Mouse (Mus musculus) C2C12 (cell line): ENCODE measurements around the gene Trim25. TPM values are rescaled to one million over a fixed set of nuclear protein-coding genes. Genes with fewer than 3 reads are reported as not detected.

Experiments used
- H3K27me3 ChIP-seq: one replicate; pipeline ENCODE4 v1.6.1; 2011; ENCODE audit not compliant: control insufficient read depth, insufficient read depth, insufficient read length
- H3K36me3 ChIP-seq: one replicate; pipeline ENCODE4 v1.6.1; 2011; ENCODE audit not compliant: control insufficient read depth, insufficient read depth
- H3K4me3 ChIP-seq: one replicate; pipeline ENCODE4 v1.5.1; 2011; ENCODE audit warnings: mild to moderate bottlenecking, control low read depth; ENCODE audit not compliant: poor library complexity, insufficient read depth, severe bottlenecking
- H3K79me2 ChIP-seq: one replicate; pipeline ENCODE4 v1.6.1; 2011; ENCODE audit not compliant: control insufficient read depth, insufficient read depth
- H3K79me3 ChIP-seq: one replicate; pipeline ENCODE4 v1.6.1; 2011; ENCODE audit warnings: low read depth, control low read depth
- H3ac ChIP-seq: one replicate; pipeline ENCODE3; 2011; ENCODE audit warnings: low read depth; ENCODE audit not compliant: control insufficient read depth, insufficient read length
- CEBPB ChIP-seq: IDR thresholded peaks from one replicate; pipeline ENCODE4 v1.6.1; 2011; ENCODE audit warnings: low read depth, mild to moderate bottlenecking, control low read depth, moderate library complexity
- CTCF ChIP-seq: IDR thresholded peaks from one replicate; pipeline ENCODE4 v1.5.1; 2011; ENCODE audit not compliant: control insufficient read depth, insufficient read depth, insufficient read length
- FOSL1 ChIP-seq: IDR thresholded peaks from one replicate; pipeline ENCODE4 v1.8.0; 2011; ENCODE audit warnings: mild to moderate bottlenecking, low read length; ENCODE audit not compliant: poor library complexity, insufficient read depth, severe bottlenecking
- MAX ChIP-seq: IDR thresholded peaks from one replicate; pipeline ENCODE4 v1.6.1; 2011; ENCODE audit warnings: mild to moderate bottlenecking, control low read depth
- MYOD1 ChIP-seq: IDR thresholded peaks from one replicate; pipeline ENCODE4 v1.6.1; 2011; ENCODE audit warnings: low read depth; ENCODE audit not compliant: control insufficient read depth, insufficient read length
- MYOG ChIP-seq: IDR thresholded peaks from one replicate; pipeline ENCODE4 v1.6.1; 2011; ENCODE audit not compliant: control insufficient read depth, insufficient read length; ENCODE audit errors: extremely low read depth
- USF1 ChIP-seq: IDR thresholded peaks from one replicate; pipeline ENCODE4 v1.6.1; 2011; ENCODE audit warnings: low read depth, mild to moderate bottlenecking, control low read depth, moderate library complexity
- polyA plus RNA-seq: library from polyadenylated mRNA; unstranded; fragments of >200 nt; fragmentation: generic; extraction: Trizol; gene quantifications from one replicate; pipeline ENCODE4 v1.2.1, GENCODE M21; 2012; ENCODE audit warnings: missing spikeins

Gene Trim25
- polyA plus RNA-seq, 1 experiment: 7.7 TPM

DNA sequence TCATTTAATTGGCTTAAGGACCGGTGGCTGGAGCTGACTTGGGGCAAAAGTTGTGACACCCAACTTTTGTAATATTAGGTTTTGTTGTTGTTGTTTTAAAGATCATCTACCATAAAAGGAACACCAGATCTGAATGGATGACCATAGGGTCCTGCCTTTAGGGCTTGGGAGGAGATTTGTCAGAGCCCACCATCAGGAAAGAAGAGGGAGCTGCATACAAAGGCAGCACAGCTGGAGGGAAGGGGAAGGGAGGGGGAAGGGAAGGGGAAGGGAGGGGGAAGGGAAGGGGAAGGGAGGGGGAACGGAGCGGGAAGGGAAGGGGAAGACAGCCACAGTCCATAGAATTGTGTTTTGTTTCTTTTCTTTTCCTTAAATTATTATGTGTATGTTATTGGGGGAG, 770 bp upstream of the Trim25 start:
- H3K4me3 ChIP-seq: no peak overlapping the region
- no peaks in the 10 kb centered on the region for H3K27me3 ChIP-seq
- H3ac ChIP-seq: no peak overlapping the region
- peaks cover 39% of the 10 kb centered on the region for H3K79me2 ChIP-seq
- no peak for TF ChIP-seq CEBPB
- no peak for TF ChIP-seq MYOG
- no peak for TF ChIP-seq MAX
- no peak for TF ChIP-seq USF1
- no peaks in the 10 kb centered on the region for H3K36me3 ChIP-seq
- H3K79me3 ChIP-seq: peaks cover 14% of the 10 kb centered on the region

- Histone ChIP-seq H3K79me3 (peaks cover 18% of the 10 kb centered on the region), H3K4me3 (peak overlapping the region; percentile 43), H3K36me3 (no peaks in the 10 kb centered on the region), H3K27me3 (no peaks in the 10 kb centered on the region), H3ac (peak overlapping the region; percentile 33), H3K79me2 (peaks cover 39% of the 10 kb centered on the region)
- TF ChIP-seq MAX: no peak
- TF ChIP-seq CTCF: no peak
- TF ChIP-seq USF1: no peak
- no peak for TF ChIP-seq CEBPB
- no peak for TF ChIP-seq FOSL1
- no peak for TF ChIP-seq MYOD1
- no peak for TF ChIP-seq MYOG
Measured at GRCm38 (mm10) chr11:88999723-89000526, 749 bp downstream of the Trim25 start.

DNA sequence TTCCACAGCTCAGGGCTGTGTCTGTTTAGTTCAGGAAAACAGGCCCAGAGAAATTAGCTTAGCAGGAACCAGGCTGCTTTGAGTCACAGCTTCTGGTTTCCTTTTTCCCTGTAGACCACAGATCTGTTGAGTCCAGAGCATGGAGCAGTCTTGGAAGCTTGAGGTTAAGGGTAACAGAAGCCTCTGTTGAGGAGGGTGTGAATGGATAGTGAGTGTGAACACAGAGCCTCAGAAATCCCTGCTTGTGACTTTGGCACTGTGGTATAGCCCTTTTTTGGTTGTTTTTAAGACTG, 1.3 kb downstream of the Trim25 start:
- peak overlapping the region; percentile 33 for H3ac ChIP-seq
- H3K4me3 ChIP-seq: peak overlapping the region; percentile 43
- H3K36me3 ChIP-seq: no peaks in the 10 kb centered on the region
- H3K79me3 ChIP-seq: peaks cover 18% of the 10 kb centered on the region
- H3K27me3 ChIP-seq: no peaks in the 10 kb centered on the region
- H3K79me2 ChIP-seq: peaks cover 39% of the 10 kb centered on the region
- TF ChIP-seq MAX (no peak), MYOD1 (no peak), CTCF (no peak), USF1 (no peak), FOSL1 (no peak), MYOG (no peak), CEBPB (no peak)

DNA sequence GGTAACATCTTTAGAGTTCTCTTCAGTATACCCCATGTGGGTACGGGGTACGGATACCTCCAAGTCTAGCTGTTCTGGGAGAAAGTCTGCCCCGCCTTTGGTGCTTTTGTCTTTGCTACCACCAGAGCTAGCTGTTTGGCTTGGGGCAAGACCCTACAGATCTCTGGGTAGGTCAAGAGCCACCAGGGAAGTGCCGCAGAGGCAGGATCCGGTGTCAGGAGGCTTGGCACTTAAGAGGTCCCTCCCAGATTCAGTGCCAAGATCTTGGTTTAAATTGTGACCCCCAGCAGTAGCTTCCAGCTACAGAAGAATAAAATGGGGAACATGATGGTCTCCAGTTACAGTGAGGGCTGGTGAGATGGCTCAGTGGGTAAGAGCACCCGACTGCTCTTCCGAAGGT, 2.4 kb downstream of the Trim25 start:
- H3K4me3 ChIP-seq: no peak overlapping the region
- no peak overlapping the region for H3ac ChIP-seq
- peaks cover 39% of the 10 kb centered on the region for H3K79me2 ChIP-seq
- no peaks in the 10 kb centered on the region for H3K36me3 ChIP-seq
- TF ChIP-seq CEBPB: no peak
- H3K27me3 ChIP-seq: no peaks in the 10 kb centered on the region
- H3K79me3 ChIP-seq: peaks cover 18% of the 10 kb centered on the region

- Histone ChIP-seq H3K79me2 (peaks cover 39% of the 10 kb centered on the region), H3K27me3 (no peaks in the 10 kb centered on the region), H3K4me3 (no peak overlapping the region), H3K36me3 (no peaks in the 10 kb centered on the region), H3ac (no peak overlapping the region), H3K79me3 (peaks cover 18% of the 10 kb centered on the region)
- TF ChIP-seq USF1 (no peak), FOSL1 (no peak), MYOG (no peak), CEBPB (no peak), CTCF (no peak), MYOD1 (no peak), MAX (no peak)
Measured at GRCm38 (mm10) chr11:89002068-89002467, 2.9 kb downstream of the Trim25 start.

GRCm38 (mm10) chr11:89002621-89003020, 3.4 kb downstream of the Trim25 start:
- no peak for TF ChIP-seq USF1
- no peak for TF ChIP-seq CTCF
- no peak for TF ChIP-seq CEBPB
- no peak for TF ChIP-seq MAX
- TF ChIP-seq FOSL1: no peak
- TF ChIP-seq MYOG: no peak
- no peak for TF ChIP-seq MYOD1
- Histone ChIP-seq H3K79me2 (peaks cover 39% of the 10 kb centered on the region), H3K79me3 (peaks cover 18% of the 10 kb centered on the region)

GRCm38 (mm10) chr11:89003078-89003477, 3.9 kb downstream of the Trim25 start:
- Histone ChIP-seq H3K79me3 (peaks cover 18% of the 10 kb centered on the region), H3K79me2 (peaks cover 39% of the 10 kb centered on the region), H3K27me3 (no peaks in the 10 kb centered on the region), H3ac (no peak overlapping the region), H3K36me3 (no peaks in the 10 kb centered on the region), H3K4me3 (no peak overlapping the region)
- TF ChIP-seq CEBPB: no peak

More at GRCm38 (mm10) chr11:89002621-89003020, 3.4 kb downstream of the Trim25 start:
- no peak overlapping the region for H3K4me3 ChIP-seq
- no peaks in the 10 kb centered on the region for H3K36me3 ChIP-seq
- no peaks in the 10 kb centered on the region for H3K27me3 ChIP-seq
- H3ac ChIP-seq: no peak overlapping the region
